In genomic region chr1:134060849-134061569, GRCm38 (mm10) we compare ENCODE assay signal across 1 mouse cellular context.
A peak's percentile ranks its signal among the peaks of the same experiment; 100 is the strongest.
TF ChIP-seq lines count a peak whose summit lies in the region.

No protein-coding gene starts in this region.

TF ChIP-seq in MEL, 35 proteins besides CTCF, POLR2A, EP300 and RAD21 (continued from another document):
- no peak for TF ChIP-seq POLR2AphosphoS2 (IDR thresholded peaks at IDR 0.05; ENCODE audit: low read length)
- no peak for TF ChIP-seq MEF2A (IDR thresholded peaks at IDR 0.05; ENCODE audit: extremely low read depth, insufficient replicate concordance, low read depth, low read length, poor library complexity, severe bottlenecking)
- no peak for TF ChIP-seq E2F4 (IDR thresholded peaks at IDR 0.05; ENCODE audit: borderline replicate concordance, low read depth, low read length)
- TF ChIP-seq MAZ (IDR thresholded peaks at IDR 0.05; ENCODE audit: low read depth, low read length) = peak; percentile 82
- no peak for TF ChIP-seq RCOR1 (IDR thresholded peaks at IDR 0.05; ENCODE audit: low read depth, low read length)
- no peak for TF ChIP-seq MYB (IDR thresholded peaks at IDR 0.05; ENCODE audit: low read depth, low read length)
- no peak for TF ChIP-seq MAFK (IDR thresholded peaks at IDR 0.05; ENCODE audit: borderline replicate concordance, low read depth, low read length)
- no peak for TF ChIP-seq ZC3H11A (IDR thresholded peaks at IDR 0.05; ENCODE audit: low read depth, low read length)
- TF ChIP-seq NELFE (IDR thresholded peaks at IDR 0.05; ENCODE audit: low read depth, low read length) = peak; percentile 41; the same call in 1 of the 2 replicates
- TF ChIP-seq MAX (IDR thresholded peaks at IDR 0.05; ENCODE audit: low read length) = peak; percentile 57; the same call in 1 of the 2 replicates
- TF ChIP-seq ELF1 (IDR thresholded peaks at IDR 0.05; ENCODE audit: low read depth, low read length) = 0 out of 2 replicates have a peak, but pooled peaks have one; percentile 22
- TF ChIP-seq UBTF (IDR thresholded peaks at IDR 0.05; ENCODE audit: borderline replicate concordance, insufficient read depth, low read depth, low read length) = no peak
- peak; percentile 71 for TF ChIP-seq SIN3A (IDR thresholded peaks at IDR 0.05; ENCODE audit: low read length)
- TF ChIP-seq CHD2 (IDR thresholded peaks at IDR 0.05; ENCODE audit: low read length) = no peak
- TF ChIP-seq SMC3 (IDR thresholded peaks at IDR 0.05; ENCODE audit: low read depth, low read length) = no peak
- no peak for TF ChIP-seq POLR2AphosphoS5 (IDR thresholded peaks at IDR 0.05; ENCODE audit: borderline replicate concordance, low read depth, low read length)
